Mouse (Mus musculus): ENCODE measurements at regions not wholly inside any gene's neighbourhood (a gene's known extent, or its start where the extent isn't known, plus 50 kb on each side); places are given as distances from the start of the nearest gene placed in this dataset.

GRCm38 (mm10) chr17:4220661-4221360 is 524.8 kb upstream of the Nox3 start:
- no peaks in the 10 kb centered on the region for H3K4me1 ChIP-seq (ENCODE audit: control insufficient read depth in 2 of 2, insufficient read depth in 2 of 2, low read length in 2 of 2, poor library complexity in 1 of 2)
- in situ Hi-C loops (cut with MboI; ENCODE audit: low sequenced_read_pairs in 2 of 2, unreplicated experiment in 2 of 2) = no loop called here
- H3K9me3 ChIP-seq (ENCODE audit: control insufficient read depth, insufficient read depth, low read depth, low read length) = no peaks in the 10 kb centered on the region
- H3K9ac ChIP-seq (ENCODE audit: insufficient read depth, low read depth, low read length, poor library complexity, severe bottlenecking) = no peak overlapping the region
- no peak overlapping the region for H3K27ac ChIP-seq (ENCODE audit: insufficient read depth, low read depth, low read length, poor library complexity, severe bottlenecking)
- TF ChIP-seq MAFK (IDR thresholded peaks at IDR 0.05; ENCODE audit: insufficient read depth, low read depth, low read length) (no peak), ZC3H11A (IDR thresholded peaks at IDR 0.05; ENCODE audit: borderline replicate concordance, low read depth, low read length) (no peak), ZNF384 (IDR thresholded peaks at IDR 0.05; ENCODE audit: low read depth, low read length) (no peak), HCFC1 (IDR thresholded peaks at IDR 0.05; ENCODE audit: borderline replicate concordance, insufficient read depth, low read length) (no peak), CHD2 (IDR thresholded peaks at IDR 0.05; ENCODE audit: low read depth, low read length) (no peak)
- no peak for DNase-seq (ENCODE audit: low read depth, low spot score)
- H3K4me3 ChIP-seq (ENCODE audit: insufficient read depth in 1 of 2, low read depth in 1 of 2, low read length in 2 of 2, poor library complexity in 1 of 2, severe bottlenecking in 1 of 2) = no peak overlapping the region
- H3K36me3 ChIP-seq (ENCODE audit: control insufficient read depth, insufficient read depth, low read length, poor library complexity, severe bottlenecking) = no peaks in the 10 kb centered on the region

GRCm38 (mm10) chr17:4227889-4228288 is 531.8 kb upstream of the Nox3 start:
- in situ Hi-C loops (cut with MboI; ENCODE audit: low sequenced_read_pairs in 2 of 2, unreplicated experiment in 2 of 2) = no loop called here

DNA sequence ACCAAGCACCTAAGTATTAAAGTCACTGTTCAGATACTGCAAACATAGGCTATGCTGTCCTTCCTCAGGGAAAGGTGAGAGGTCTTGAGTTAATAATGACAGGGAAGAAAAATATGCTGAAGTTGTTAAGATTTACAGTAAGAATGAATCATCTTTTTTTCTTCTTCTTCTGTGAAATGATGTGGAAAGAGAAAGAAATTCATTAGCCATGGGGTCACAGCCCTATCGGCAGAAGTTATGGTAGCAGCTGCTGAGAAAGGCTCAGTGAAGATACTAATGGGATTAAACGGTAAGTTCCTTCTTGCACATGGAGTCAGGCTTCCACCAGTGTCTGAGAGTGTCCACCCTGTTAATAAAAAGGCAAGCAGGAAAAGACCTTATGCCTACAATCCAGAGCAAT is 533.9 kb upstream of the Nox3 start:
- Histone ChIP-seq H3K36me3 (ENCODE audit: control insufficient read depth, insufficient read depth, low read length, poor library complexity, severe bottlenecking) (no peaks in the 10 kb centered on the region), H3K4me1 (ENCODE audit: control insufficient read depth in 2 of 2, insufficient read depth in 2 of 2, low read length in 2 of 2, poor library complexity in 1 of 2) (no peaks in the 10 kb centered on the region), H3K27ac (ENCODE audit: insufficient read depth, low read depth, low read length, poor library complexity, severe bottlenecking) (no peak overlapping the region), H3K4me3 (ENCODE audit: insufficient read depth in 1 of 2, low read depth in 1 of 2, low read length in 2 of 2, poor library complexity in 1 of 2, severe bottlenecking in 1 of 2) (no peak overlapping the region), H3K9me3 (ENCODE audit: control insufficient read depth, insufficient read depth, low read depth, low read length) (no peaks in the 10 kb centered on the region), H3K9ac (ENCODE audit: insufficient read depth, low read depth, low read length, poor library complexity, severe bottlenecking) (no peak overlapping the region)
- no peak for TF ChIP-seq MAFK (IDR thresholded peaks at IDR 0.05; ENCODE audit: insufficient read depth, low read depth, low read length)
- no peak for TF ChIP-seq CHD2 (IDR thresholded peaks at IDR 0.05; ENCODE audit: low read depth, low read length)
- DNase-seq (ENCODE audit: low read depth, low spot score) = no peak
- in situ Hi-C loops (cut with MboI; ENCODE audit: low sequenced_read_pairs in 2 of 2, unreplicated experiment in 2 of 2) = no loop called here

More at GRCm38 (mm10) chr17:4227889-4228288, 531.8 kb upstream of the Nox3 start:
- DNase-seq (ENCODE audit: low read depth, low spot score) = no peak
- no peaks in the 10 kb centered on the region for H3K4me1 ChIP-seq (ENCODE audit: control insufficient read depth in 2 of 2, insufficient read depth in 2 of 2, low read length in 2 of 2, poor library complexity in 1 of 2)
- TF ChIP-seq MAFK (IDR thresholded peaks at IDR 0.05; ENCODE audit: insufficient read depth, low read depth, low read length) (no peak), CHD2 (IDR thresholded peaks at IDR 0.05; ENCODE audit: low read depth, low read length) (no peak), ZC3H11A (IDR thresholded peaks at IDR 0.05; ENCODE audit: borderline replicate concordance, low read depth, low read length) (no peak), ZNF384 (IDR thresholded peaks at IDR 0.05; ENCODE audit: low read depth, low read length) (no peak), HCFC1 (IDR thresholded peaks at IDR 0.05; ENCODE audit: borderline replicate concordance, insufficient read depth, low read length) (no peak)
- H3K27ac ChIP-seq (ENCODE audit: insufficient read depth, low read depth, low read length, poor library complexity, severe bottlenecking) = no peak overlapping the region
- no peak overlapping the region for H3K4me3 ChIP-seq (ENCODE audit: insufficient read depth in 1 of 2, low read depth in 1 of 2, low read length in 2 of 2, poor library complexity in 1 of 2, severe bottlenecking in 1 of 2)
- no peak overlapping the region for H3K9ac ChIP-seq (ENCODE audit: insufficient read depth, low read depth, low read length, poor library complexity, severe bottlenecking)
- H3K9me3 ChIP-seq (ENCODE audit: control insufficient read depth, insufficient read depth, low read depth, low read length) = no peaks in the 10 kb centered on the region
- no peaks in the 10 kb centered on the region for H3K36me3 ChIP-seq (ENCODE audit: control insufficient read depth, insufficient read depth, low read length, poor library complexity, severe bottlenecking)

GRCm38 (mm10) chr17:4250476-4250875 is 554.4 kb upstream of the Nox3 start:
- no peak for DNase-seq (ENCODE audit: low read depth, low spot score)
- H3K9ac ChIP-seq (ENCODE audit: insufficient read depth, low read depth, low read length, poor library complexity, severe bottlenecking) = no peak overlapping the region
- TF ChIP-seq ZC3H11A (IDR thresholded peaks at IDR 0.05; ENCODE audit: borderline replicate concordance, low read depth, low read length) (no peak), MAFK (IDR thresholded peaks at IDR 0.05; ENCODE audit: insufficient read depth, low read depth, low read length) (no peak), HCFC1 (IDR thresholded peaks at IDR 0.05; ENCODE audit: borderline replicate concordance, insufficient read depth, low read length) (no peak), CHD2 (IDR thresholded peaks at IDR 0.05; ENCODE audit: low read depth, low read length) (no peak), ZNF384 (IDR thresholded peaks at IDR 0.05; ENCODE audit: low read depth, low read length) (no peak)
- no peaks in the 10 kb centered on the region for H3K9me3 ChIP-seq (ENCODE audit: control insufficient read depth, insufficient read depth, low read depth, low read length)
- in situ Hi-C loops (cut with MboI; ENCODE audit: low sequenced_read_pairs in 2 of 2, unreplicated experiment in 2 of 2) = no loop called here
- no peak overlapping the region for H3K4me3 ChIP-seq (ENCODE audit: insufficient read depth in 1 of 2, low read depth in 1 of 2, low read length in 2 of 2, poor library complexity in 1 of 2, severe bottlenecking in 1 of 2)
- H3K36me3 ChIP-seq (ENCODE audit: control insufficient read depth, insufficient read depth, low read length, poor library complexity, severe bottlenecking) = no peaks in the 10 kb centered on the region
- no peaks in the 10 kb centered on the region for H3K4me1 ChIP-seq (ENCODE audit: control insufficient read depth in 2 of 2, insufficient read depth in 2 of 2, low read length in 2 of 2, poor library complexity in 1 of 2)
- H3K27ac ChIP-seq (ENCODE audit: insufficient read depth, low read depth, low read length, poor library complexity, severe bottlenecking) = no peak overlapping the region

GRCm38 (mm10) chr17:4265471-4265870 is 569.4 kb upstream of the Nox3 start:
- Histone ChIP-seq H3K9me3 (ENCODE audit: control insufficient read depth, insufficient read depth, low read depth, low read length) (no peaks in the 10 kb centered on the region), H3K36me3 (ENCODE audit: control insufficient read depth, insufficient read depth, low read length, poor library complexity, severe bottlenecking) (no peaks in the 10 kb centered on the region), H3K4me1 (ENCODE audit: control insufficient read depth in 2 of 2, insufficient read depth in 2 of 2, low read length in 2 of 2, poor library complexity in 1 of 2) (no peaks in the 10 kb centered on the region), H3K27ac (ENCODE audit: insufficient read depth, low read depth, low read length, poor library complexity, severe bottlenecking) (no peak overlapping the region), H3K9ac (ENCODE audit: insufficient read depth, low read depth, low read length, poor library complexity, severe bottlenecking) (no peak overlapping the region), H3K4me3 (ENCODE audit: insufficient read depth in 1 of 2, low read depth in 1 of 2, low read length in 2 of 2, poor library complexity in 1 of 2, severe bottlenecking in 1 of 2) (no peak overlapping the region)
- no peak for TF ChIP-seq CHD2 (IDR thresholded peaks at IDR 0.05; ENCODE audit: low read depth, low read length)
- peak; percentile 56; the same call in 1 of the 2 replicates for TF ChIP-seq ZNF384 (IDR thresholded peaks at IDR 0.05; ENCODE audit: low read depth, low read length)
- DNase-seq (ENCODE audit: low read depth, low spot score) = no peak
- in situ Hi-C loops (cut with MboI; ENCODE audit: low sequenced_read_pairs in 2 of 2, unreplicated experiment in 2 of 2) = no loop called here

Measured in ES-E14 (cell line).